Mouse (Mus musculus) gastrocnemius, postnatal 10 days (tissue): ENCODE results near the gene Nme3. TPM values are rescaled to one million over a fixed set of nuclear protein-coding genes. Genes with fewer than 3 reads are reported as not detected.

Source experiments
- DNase-seq: peaks from one replicate; pipeline ENCODE4 v3.0.0; 2021; ENCODE audit warnings: mixed read lengths
- total RNA-seq, 2 experiments: library from RNA; stranded (reverse); gene quantifications; 2 replicates each; pipeline ENCODE4 v1.2.3; 2021

Gene Nme3
- total RNA-seq, 2 experiments from 2014 or later, result 13.5 to 14.7 TPM

DNA sequence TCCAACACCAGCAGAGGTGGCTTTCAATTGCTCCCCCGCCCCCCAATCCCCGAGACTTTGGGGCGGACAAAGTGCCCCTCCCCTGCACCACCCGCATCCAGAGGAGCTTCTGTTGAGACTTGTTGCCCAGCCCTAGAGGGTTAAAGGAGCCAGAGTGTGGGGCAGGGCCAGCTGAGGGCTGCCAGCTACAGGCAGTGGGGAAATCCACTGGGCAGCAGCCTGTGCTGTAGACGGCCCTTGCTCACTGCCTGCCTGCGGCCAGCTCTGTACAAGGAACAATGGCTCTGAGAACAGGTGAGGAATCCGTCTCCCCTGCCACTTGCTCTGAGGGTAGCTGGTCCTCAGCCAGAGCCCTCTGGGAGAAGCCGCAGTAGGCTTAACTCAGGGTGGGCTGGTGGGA, 17.8 kb upstream of the Nme3 start:
- no peak for DNase-seq

DNA sequence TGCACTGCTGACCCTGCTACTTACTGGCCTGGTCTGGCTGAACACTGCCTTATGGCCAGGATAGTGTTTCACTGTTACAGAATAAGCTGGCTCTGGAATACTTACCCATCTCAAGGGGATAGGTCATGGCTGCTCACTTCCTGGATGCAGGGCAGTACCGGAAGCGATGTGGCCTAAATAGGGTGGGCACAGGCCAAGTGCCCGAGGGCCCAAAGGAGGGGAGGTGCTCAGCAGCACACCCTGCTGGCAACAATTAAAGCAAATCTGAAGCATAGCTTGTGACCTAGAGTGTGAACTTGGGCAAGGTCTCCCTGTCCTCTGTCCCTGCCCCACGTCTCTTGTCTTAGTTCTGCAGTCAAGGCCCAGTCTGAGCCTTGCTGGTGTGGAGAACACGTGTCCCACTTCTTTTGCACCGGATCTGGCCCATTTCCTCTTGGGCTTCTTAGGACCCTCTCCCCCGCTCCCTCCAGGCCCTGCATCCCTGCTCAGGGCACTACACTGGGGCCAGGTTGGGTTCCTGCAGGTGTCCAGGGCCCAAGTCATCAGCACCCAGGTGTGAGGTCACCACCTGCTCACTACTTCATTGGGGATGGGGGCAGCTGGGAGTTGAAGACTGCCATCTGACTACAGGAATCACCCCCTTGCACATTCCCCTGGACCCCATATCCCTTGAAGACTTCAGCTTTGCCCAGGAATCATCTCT, 14.4 kb upstream of the Nme3 start:
- DNase-seq, result no peak

DNA sequence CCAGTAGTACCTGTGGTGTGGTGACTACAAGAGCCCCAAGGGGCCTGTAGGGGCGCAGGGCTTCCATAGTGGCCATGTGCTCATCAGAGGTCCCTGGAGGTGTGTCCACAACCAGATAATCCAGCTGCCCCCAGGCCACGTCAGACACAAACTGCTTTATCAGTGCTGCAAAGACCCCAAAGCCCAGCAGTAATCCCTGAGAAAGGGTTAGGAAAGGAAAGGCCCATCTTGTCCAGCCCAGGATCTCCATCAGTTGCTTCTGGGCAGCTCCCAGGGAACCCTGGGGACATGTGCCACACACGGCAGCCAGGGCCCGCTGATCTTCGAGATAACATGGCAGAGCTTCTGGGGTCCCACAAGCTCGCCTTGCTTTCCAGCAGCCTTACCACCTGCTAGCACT, 11.9 kb upstream of the Nme3 start:
- DNase-seq, result no peak

DNA sequence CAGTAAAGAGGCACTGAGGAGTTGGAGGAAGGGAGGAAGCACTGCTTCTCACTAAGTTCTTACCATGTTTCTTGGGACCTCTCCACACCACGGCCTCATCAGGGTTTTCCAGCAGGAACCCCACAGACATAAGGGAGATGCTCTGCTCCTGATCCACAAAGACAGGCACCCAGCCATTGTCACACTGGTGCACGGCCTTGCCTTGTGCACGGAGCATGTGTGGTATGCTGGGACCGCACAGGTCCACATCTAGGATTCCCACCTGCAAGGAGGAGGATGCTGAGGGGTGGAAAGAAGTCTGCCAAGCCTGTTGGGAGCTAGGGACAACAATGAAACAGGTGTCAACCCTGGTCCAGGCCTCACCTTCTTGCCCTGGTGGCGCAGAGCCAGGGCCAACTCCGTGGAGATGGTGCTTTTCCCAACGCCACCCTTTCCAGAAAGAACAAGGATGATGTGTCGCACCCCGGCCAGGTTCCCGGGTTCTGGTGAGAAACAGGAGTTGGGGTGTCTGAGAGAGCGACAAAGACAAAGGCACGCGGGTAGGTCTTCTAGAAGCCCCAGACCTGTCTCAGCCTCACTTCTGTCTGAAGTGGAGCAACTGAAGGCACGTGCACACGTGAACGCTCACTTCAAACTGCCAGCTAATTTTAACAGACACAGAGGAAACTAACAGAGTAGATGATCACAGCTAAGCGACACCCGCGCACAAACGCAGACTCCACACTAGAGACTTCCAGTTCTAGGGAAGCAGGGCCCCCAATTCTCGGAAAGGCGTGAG, 10.8 kb upstream of the Nme3 start:
- DNase-seq, result no peak

DNA sequence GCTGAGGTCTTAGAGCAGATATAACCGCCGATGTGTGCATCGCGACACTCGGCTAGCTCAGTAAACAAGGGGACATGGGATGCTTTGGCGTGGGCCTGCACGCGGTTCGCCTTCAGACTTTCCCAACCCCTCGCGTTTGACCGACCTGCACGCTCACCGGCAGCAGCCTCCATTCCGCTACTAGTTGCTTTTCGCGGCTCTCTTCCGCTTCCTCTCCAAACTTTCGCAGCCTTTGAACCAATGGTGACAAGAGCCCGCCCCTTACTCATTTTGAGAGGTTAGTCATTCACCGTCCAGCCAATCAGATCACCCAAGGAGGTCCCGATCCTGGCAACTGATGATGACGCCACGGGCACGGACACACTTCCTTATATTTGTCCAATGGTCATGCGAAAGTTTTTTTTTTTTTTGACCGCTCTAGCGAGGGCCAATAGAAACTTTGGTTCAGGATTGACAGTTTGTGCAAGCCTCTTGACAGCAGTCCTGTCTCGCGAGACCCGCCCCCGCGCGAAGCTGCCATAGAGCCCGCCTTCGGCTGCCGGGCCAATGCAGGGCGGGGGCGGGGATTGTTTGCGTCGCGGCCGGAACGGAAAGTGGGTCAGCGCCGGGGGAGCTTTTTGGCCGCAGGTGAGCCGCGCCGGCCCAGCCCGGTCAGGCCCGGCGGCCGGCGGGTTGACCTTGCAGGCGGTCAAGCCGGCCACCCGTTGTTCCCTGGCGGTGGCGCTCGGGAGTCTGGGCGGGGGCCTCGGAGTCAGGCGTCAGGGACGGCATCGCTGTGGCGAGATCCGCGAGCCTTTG, 10.0 kb upstream of the Nme3 start, which contains the start of the genes Nubp2 and Spsb3:
Gene Nubp2, minus strand, starts transcription at position 216 of the 798 bp plus-strand sequence.
Gene Spsb3, plus strand, starts transcription at position 510 of the 798 bp plus-strand sequence.
- DNase-seq, result peak; percentile 99

DNA sequence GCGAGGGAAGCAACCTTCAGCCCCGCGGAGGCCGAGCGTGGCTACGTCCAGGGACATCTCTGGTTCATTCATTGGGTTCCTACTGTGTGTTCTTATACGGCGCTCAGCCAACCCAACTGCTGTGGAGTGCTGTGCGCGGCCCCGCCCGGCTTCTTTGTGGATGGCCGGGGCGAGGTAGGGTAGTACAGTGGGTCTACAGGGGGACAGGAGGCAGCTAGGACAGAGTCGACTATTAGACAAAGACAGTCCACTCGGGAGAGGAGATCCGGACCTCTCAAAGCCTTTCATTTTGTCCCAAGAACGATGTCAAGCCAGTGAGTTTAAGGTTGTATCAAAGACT, 9.4 kb upstream of the Nme3 start:
- DNase-seq, result no peak

DNA sequence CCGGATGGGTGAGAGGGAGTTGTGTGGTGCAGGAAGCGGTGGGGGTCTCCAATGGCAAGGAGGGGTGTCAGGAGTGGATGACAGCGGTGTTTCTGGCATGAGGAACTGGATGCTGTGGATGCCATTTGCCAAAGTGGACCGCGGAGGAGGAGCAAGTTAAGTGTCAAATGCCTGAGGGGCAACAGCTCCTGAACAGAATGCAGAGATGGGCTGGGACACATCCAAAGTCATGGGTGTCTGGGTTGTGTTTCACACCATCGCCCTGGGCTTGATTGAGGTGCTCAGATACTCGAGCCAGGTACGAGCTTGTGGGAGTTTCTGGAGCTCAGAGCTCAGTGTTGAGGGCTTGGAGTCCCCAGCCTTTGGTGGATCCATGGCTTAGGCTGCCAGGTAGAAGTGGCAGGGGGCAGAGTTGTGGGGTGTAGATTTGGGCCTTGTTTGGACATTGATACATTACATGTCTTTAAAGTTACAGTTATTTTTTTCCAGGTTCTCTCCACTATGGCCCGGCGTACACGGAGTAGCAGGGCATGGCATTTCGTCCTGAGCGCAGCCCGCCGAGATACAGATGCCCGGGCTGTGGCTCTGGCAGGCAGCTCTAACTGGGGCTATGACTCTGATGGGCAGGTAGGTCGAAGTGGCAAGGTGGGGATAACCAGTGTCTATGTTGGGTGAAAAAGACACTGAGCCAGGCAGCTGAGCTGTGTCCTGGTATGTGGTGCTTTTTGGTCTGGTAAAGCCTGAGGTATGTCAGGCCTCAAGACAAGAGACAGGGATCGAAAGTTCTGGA, 8.8 kb upstream of the Nme3 start:
- no peak for DNase-seq

DNA sequence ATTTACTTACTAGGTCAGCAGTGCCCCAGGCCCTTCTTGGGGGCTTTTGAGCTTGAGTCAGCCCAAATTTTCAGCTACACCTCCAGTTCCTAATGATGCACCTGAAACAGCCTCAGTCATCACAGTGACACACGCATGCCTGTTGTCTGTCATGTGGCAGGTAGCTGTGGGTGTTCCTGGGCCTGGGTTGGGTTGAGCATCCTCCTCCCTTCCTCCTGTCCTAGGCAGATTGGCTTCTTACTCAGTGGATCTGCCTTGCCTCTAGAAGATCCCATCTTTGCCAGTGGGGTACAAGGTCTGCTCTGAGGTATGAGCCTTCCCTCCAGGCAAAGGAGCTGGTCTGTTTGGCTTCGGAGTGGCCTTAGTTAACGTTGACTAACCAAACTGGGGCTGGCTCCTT, 7.4 kb upstream of the Nme3 start:
- DNase-seq, result no peak

DNA sequence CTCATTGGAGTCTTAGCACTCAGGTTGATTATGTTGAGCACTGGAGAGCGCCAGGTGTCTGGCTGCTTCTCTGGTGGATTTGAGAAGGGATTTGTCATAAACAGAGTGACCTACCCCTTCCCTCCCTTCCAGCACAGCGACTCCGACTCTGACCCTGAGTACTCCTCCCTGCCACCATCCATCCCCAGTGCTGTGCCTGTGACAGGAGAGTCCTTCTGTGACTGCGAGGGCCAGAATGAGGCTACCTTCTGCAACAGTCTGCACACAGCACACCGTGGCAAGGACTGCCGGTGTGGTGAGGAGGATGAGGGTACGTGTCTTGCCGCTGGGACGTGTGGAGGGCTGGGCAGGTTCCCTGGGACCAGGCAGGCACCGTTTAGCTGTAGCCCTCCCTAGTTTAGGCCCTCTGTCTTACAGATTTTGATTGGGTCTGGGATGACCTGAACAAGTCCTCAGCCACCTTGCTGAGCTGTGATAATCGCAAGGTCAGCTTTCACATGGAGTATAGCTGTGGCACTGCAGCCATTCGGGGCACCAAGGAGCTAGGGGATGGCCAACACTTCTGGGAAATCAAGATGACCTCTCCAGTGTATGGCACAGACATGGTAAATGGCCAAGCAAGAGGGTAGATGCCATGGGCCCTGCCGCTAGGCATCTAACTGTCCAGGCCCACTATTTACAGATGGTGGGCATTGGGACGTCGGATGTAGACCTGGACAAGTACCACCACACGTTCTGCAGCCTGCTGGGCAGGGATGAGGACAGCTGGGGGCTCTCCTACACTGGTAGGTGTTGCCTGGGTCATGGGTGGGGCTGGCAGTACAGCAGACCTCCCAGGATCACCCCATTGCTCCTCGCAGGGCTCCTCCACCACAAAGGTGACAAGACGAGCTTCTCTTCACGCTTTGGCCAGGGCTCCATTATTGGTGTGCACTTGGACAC, 5.9 kb upstream of the Nme3 start:
- no peak for DNase-seq

DNA sequence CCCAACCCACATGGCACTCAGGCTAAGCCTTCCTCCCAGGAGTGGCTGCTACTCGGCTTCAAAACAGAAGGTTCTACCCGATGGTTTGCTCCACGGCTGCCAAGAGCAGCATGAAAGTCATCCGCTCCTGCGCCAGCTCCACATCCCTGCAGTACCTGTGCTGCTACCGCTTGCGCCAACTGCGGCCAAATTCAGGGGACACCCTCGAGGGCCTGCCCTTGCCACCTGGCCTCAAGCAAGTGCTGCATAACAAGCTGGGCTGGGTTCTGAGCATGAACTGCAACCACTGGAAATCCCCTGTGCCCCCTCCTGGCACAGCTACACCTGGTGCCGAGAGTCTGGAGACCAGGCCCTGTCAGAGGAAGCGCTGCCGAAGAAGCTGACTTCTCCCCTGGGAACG, 5.0 kb upstream of the Nme3 start:
- no peak for DNase-seq

DNA sequence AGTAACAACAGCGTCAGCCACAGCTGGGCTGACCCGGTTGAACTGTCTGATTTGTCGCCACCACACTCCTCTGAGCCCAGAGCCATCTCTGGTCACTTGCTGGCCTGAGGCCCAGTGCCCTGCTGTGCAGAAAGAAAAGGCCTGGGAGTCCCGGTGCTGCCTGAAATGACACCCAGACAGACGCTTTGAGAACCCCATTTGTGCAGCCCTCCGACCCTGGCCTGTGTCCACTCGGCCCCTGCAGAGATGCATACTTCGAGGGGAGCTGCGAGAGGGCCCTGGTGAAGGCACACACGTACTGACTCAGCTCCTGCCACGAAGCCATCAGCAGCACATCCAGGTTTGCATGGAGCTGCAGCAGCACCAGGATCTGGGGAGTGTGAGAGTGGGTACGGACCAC, 3.5 kb upstream of the Nme3 start:
- DNase-seq, result no peak

DNA sequence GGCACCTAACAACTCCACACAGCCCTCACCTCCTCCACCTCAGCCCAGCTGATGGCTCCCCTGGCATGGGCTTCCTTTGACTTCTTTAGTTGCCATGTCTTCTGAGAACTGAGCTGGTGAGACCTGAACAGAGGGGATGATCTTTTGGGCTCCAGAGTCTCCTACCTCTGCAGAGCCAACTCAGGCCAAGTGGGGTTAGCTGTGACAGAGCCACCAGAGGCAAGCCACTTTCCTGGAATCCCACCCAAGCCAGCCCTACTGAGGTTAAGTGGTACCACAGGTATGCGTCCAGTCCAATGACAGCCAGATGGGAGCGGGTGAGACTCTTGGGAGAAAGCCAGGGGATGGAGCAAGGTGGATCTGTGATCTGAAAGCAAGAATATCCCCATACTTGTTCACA, 3.0 kb upstream of the Nme3 start:
- no peak for DNase-seq

DNA sequence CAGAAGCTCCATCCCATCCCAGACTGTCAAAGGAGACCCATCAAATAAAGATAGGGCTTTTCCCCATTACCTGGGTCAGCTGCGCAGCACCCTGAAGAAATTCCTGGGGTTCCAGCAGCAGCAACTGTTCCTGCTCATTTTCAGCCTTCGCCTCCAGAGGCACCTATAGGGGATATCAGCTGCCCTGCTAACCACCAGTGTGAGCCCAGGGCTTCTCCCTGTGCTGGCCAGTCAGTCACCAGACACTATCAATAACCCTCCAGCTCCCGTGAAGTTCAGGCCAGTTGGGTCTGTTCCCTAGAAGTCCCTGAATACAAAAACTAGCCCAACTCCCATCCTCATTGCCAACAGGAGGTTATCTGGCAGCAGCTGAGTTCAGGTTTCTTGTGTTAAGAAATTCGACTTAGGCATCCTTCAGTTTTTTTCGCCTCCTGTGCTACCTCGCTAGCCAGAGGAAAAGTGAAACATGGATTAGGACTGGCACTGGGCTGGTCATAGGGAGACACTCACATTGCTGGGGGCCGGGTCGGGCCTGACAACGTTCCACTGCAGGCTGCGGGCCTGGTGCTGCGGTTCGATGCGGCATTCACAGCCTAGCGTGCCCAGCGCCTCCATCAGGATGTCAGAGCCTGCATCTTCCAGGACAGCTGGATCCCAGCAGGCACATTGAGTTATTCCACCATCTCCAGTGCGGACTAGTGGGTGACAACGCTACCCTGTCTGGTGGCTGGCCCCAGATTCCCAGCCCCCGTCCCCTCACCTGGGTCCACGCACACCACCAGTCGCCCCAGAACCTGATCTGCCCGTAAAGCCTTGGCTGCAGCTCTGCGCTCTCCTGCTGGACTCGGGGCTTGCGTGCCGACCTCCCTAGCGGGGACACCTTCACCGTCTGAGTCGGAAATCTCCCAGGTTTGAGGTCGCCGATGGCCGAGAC, 2.0 kb upstream of the Nme3 start:
- no peak for DNase-seq

DNA sequence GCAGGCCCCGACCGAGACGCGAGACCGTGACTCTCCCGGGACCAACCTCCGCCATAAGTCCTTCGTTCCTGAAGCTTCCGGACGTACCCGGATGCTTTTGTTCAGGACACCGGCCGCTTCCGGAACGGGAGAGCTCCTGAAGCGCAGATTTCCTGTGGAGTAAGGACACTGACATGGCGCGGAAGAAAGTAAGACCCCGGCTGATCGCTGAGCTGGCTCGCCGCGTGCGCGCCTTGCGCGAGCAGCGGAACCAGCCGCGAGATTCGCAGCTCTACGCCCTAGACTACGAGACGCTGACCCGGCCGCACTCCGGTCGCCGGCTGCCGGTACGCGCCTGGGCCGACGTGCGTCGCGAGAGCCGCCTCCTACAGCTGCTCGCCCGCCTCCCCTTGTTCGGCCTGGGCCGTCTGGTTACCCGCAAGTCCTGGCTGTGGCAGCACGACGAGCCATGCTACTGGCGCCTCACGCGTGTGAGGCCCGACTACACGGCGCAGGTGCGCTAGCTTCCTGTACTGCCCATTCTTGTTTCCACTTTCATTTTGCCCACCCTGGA, 1.2 kb upstream of the Nme3 start, which contains the start of the genes Eme2 and Mrps34:
Gene Eme2, minus strand, starts transcription at position 93 of the 553 bp plus-strand sequence.
Gene Mrps34, plus strand, starts transcription at position 122 of the 553 bp plus-strand sequence.
- peak; percentile 73 for DNase-seq

DNA sequence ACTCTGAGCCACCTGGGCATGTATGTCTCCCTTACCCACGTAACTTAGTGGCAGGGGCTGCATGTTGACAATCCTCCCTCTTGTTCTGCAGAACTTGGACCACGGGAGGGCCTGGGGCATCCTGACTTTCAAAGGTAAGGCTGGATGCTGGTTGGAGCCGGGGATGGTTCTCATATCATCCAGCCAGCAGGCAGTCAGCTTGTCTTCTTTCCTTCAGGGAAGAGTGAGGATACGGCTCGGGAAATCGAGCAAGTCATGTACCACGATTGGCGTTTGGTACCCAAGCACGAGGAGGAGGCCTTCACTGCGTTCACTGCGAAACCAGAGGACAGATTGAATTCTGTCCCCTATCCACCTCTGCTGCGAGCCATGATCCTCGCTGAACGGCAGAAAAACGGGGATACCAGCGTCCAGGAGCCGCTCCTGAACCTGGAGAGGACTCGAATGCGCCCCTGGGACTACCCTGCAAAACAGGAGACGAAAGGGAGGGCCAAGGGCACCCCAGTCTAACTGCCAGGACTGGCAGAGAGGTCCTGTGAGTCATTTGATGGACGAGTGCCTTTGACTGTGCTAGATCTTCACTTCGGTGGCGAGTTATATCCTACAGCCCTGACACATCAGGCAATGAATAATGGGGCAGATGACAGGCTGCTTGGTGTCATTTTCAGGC, 594 bp upstream of the Nme3 start:
- no peak for DNase-seq

DNA sequence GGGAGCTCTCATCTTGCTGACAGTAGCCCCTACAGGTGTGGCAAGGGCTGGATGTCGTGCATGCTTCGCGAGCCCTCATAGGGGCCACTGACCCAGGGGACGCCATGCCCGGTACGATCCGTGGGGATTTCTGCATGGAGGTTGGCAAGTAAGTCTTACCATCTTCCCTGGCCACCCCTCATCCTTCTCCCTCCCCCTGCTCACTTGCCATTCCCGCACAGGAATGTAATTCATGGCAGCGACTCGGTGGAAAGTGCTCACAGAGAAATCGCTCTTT, 631 bp downstream of the Nme3 start:
- no peak for DNase-seq

DNA sequence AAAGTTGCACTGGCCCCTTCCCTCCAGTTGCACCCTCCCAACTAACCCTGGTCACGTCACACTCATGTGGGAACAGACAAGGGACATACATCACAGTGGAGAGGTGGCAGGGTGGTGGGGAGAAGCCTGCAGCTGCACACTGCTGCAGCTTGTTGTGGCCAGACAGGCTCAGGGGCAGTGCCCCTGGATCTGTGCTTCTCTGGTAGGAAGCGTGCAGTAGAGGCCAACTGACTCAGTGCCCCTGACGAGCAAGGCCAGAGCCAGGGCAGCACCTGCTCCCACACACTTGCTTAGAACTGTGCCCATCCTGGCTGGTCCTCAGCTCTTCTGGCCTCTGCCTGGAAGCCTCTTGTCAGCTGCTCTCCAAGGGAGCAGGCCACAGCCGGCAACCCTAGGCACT, 1.3 kb downstream of the Nme3 start:
- DNase-seq, result no peak

DNA sequence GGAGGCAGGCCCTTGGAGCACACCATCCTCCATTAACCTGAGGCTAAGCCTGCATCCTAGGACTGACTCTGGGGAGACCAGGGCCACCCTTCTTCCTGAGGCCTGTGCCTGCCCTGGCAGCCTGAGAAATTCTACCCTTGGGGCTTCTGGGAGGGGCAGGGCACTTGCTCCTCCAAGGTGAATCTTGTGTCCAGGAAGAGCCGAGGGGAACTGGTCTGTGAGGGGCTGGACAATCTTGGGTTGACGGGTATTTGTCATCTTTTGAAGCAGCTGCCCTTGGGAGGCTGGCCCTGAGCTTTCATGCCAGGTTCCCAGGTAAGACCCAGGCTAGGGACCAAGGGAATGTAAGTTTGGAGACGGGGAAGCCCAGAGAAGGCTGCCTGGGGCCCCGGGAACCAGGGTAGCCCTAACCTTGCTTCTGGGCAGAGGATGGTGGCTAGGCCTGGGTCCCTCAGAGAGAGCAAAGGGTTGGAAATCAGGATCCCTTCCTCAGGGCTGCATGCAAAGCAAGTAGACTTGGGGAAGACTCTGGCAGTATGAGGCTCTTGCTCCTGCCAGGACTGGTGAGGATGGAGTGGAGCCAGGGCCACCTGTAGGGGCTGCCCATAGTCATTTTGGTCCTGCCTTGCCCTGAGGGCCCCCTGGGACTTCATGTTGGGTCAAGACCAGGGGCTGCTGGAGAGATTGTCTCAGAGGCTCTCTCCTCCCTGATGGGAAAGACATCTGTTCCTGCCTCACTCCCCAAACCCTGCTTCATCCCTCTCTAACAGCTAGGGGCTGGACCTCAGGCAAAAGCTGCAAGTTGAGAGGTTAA, 1.9 kb downstream of the Nme3 start:
- no peak for DNase-seq
